Mouse (Mus musculus) cerebellum, adult 9-10 months (tissue): ENCODE data around the gene Tcf20.
A peak's percentile ranks its signal among the peaks of the same experiment; 100 is the strongest.

Experiments used
- DNase-seq: peaks from one replicate; pipeline ENCODE4 v3.0.0; 2022

Gene Tcf20

GRCm38 (mm10) chr15:82956310-82956709 lies 31.4 kb downstream of the Tcf20 start:
- DNase-seq: no peak

- no peak for DNase-seq
These were observed 32.4 kb downstream of the Tcf20 start for GRCm38 (mm10) chr15:82955286-82955685.

GRCm38 (mm10) chr15:82954034-82954433 lies 33.6 kb downstream of the Tcf20 start:
- no peak for DNase-seq

- DNase-seq: no peak
These were observed 34.6 kb downstream of the Tcf20 start for GRCm38 (mm10) chr15:82953096-82953495.

GRCm38 (mm10) chr15:82952292-82952705 lies 35.4 kb downstream of the Tcf20 start:
- DNase-seq: no peak

GRCm38 (mm10) chr15:82950246-82950645 lies 37.4 kb downstream of the Tcf20 start:
- no peak for DNase-seq

GRCm38 (mm10) chr15:82947431-82947830 lies 40.2 kb downstream of the Tcf20 start:
- DNase-seq: peak; percentile 80

- no peak for DNase-seq
These were observed 43.0 kb downstream of the Tcf20 start for GRCm38 (mm10) chr15:82944479-82945195.

GRCm38 (mm10) chr15:82941733-82942132 lies 45.9 kb downstream of the Tcf20 start:
- no peak for DNase-seq

- DNase-seq: no peak
These were observed 47.0 kb downstream of the Tcf20 start for GRCm38 (mm10) chr15:82940494-82941214.

GRCm38 (mm10) chr15:82938155-82938569 lies 49.5 kb downstream of the Tcf20 start:
- DNase-seq: no peak

GRCm38 (mm10) chr15:82937428-82937992 lies 50.2 kb downstream of the Tcf20 start:
- no peak for DNase-seq

- DNase-seq: no peak
These were observed 52.7 kb downstream of the Tcf20 start for GRCm38 (mm10) chr15:82934971-82935370.

- DNase-seq: peak; percentile 69
These were observed 54.6 kb downstream of the Tcf20 start for GRCm38 (mm10) chr15:82932936-82933650.

- DNase-seq: no peak
These were observed 56.2 kb downstream of the Tcf20 start for GRCm38 (mm10) chr15:82931436-82931835.

GRCm38 (mm10) chr15:82929595-82929994 lies 58.1 kb downstream of the Tcf20 start:
- DNase-seq: peak; percentile 39

GRCm38 (mm10) chr15:82928844-82929243 lies 58.8 kb downstream of the Tcf20 start:
- no peak for DNase-seq

GRCm38 (mm10) chr15:82928023-82928422 lies 59.6 kb downstream of the Tcf20 start:
- DNase-seq: no peak

- DNase-seq: no peak
These were observed 60.6 kb downstream of the Tcf20 start for GRCm38 (mm10) chr15:82927057-82927456.

- DNase-seq: no peak
These were observed 62.8 kb downstream of the Tcf20 start for GRCm38 (mm10) chr15:82924679-82925425.

GRCm38 (mm10) chr15:82923531-82923930 lies 64.1 kb downstream of the Tcf20 start:
- peak; percentile 85 for DNase-seq

- no peak for DNase-seq
These were observed 64.9 kb downstream of the Tcf20 start for GRCm38 (mm10) chr15:82922755-82923154.

- DNase-seq: peak; percentile 79
These were observed 65.6 kb downstream of the Tcf20 start for GRCm38 (mm10) chr15:82922052-82922451.
